Mouse (Mus musculus): ENCODE data around the gene Haus7.
"Not testable (repeated sequence)": the region's sequence is repeated elsewhere in the genome, so short reads cannot be mapped to it uniquely, and the experiment has no call there.

The Haus7 gene

DNA sequence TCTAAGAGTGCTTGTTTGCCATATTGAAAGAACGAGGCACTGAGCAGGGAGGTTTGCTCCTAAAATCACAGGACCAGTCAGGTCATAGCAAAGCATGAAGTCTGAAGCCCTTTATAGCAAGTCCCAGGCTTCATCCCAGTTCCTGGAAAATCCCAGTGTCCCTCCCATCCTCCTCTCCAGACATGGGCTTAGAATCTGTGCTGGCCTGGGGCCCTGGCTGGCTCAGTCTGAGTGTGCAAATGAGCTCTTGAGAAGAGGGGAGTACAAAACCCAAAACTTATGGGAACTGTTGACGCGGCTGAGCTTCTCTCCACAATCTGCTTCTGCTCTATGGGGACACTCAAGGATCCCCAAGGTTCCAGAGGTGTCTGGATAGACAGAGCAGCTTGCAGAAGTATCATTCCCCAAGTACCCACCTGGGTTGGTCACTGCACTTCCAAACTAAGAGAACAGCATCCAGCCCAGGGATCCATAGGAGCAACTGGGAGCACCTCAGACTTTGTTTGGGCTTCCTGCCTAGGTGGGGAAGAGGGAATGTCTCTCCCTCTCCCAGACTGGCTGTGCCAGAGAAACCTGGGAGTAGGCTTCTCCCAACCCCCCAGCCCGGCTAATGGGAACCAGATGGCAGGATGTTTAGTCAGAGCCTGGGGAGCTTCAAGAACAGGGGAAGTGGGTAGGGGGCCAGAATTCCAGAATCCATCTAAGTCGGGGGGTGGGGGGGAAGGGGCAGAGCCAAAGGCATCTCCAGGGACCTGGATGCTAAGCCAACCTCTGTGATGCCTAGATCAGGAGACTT, 8.8 kb upstream of the Haus7 start:
- no peak for DNase-seq (ENCODE audit: low read depth, low spot score)

DNA sequence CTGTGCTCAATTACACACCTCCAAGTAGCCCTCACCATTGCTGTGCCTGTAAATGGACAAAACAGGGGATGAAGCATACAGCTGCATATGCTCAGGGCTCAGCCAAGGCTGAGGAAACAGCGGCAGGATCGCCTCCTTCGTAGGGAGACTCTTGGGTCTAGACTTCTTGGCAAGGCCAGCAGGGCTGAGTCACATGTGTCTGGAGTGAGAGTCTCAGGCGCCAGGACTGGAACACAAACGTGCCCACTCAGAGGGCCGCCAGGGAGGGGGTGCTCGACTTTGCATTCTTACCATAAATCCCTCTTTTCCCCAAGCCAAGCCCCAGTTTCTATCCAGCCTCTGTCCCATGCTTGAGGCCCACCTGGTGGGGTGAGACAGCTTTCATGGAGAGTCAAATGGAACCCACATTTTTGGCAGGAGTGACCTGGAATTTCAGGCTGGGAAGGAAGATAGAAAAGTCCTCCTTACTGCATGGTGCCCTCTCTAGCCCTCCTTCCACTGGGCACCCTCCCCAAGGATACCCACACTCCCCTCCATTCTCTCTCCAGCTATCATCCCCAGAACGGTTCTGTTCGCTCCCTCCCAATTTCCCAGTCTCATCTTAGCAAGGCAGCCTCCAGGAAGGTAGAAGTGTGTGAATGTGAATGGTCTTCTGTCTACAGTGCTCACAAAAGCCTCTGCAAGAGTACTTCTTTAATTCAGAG, 6.8 kb upstream of the Haus7 start:
- no peak for DNase-seq (ENCODE audit: low read depth, low spot score)

GRCm38 (mm10) chrX:73460792-73461191, 1.9 kb upstream of the Haus7 start:
- no peak for DNase-seq (ENCODE audit: low read depth, low spot score)

- peak; percentile 55 for DNase-seq (ENCODE audit: low read depth, low spot score)
These were observed 6.9 kb downstream of the Haus7 start for GRCm38 (mm10) chrX:73451949-73452348.

GRCm38 (mm10) chrX:73441428-73441827, 17.4 kb downstream of the Haus7 start:
- no peak for DNase-seq (ENCODE audit: low read depth, low spot score)

DNA sequence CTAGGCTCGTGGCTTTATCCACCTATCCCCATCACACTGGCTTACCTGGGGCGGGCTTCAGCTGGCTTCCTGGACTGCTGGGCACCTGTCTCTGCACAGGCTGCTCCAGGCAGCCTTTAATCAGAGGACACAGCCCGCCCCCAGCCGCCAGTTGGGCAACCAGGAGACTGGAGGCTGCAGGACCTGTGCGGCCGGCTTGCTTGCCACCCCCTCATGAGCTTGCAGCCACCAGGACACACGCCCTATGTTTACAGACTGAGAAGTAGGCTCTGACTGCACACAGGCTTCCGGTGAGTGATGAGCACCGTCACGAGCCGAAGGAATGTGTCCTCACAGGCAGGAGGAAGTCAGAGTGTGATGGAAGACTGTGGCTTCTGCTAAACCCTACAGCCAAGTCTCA, 23.6 kb downstream of the Haus7 start, which contains the start of gene Trex2:
TSS of gene Trex2 (minus strand) at position 93 of the 400 bp plus-strand sequence.
- DNase-seq (ENCODE audit: low read depth, low spot score) = no peak

- DNase-seq (ENCODE audit: low read depth, low spot score) = no peak
These were observed 26.0 kb downstream of the Haus7 start for GRCm38 (mm10) chrX:73432850-73433249.

GRCm38 (mm10) chrX:73430036-73430435, 28.8 kb downstream of the Haus7 start:
- DNase-seq (ENCODE audit: low read depth, low spot score) = peak; percentile 28

DNA sequence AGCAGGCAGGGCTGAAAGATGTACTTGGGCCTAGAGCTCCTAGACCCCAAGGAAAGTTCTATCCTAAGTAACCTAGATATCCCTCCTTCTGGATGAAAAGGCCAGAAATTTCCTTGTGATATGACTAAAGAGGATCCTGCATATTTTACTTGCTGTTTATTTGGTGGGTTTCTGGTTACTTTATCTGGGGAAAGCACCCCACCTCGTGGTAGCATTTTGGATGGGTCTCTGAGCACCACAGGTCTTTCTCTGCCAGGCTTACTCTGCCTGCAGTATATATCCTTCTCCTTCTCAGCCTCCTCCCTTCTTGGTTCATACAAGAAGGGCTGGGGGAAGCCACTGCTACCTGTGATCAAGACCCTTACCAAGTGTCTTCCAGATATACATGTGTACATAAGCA, 46.1 kb downstream of the Haus7 start:
- DNase-seq (ENCODE audit: low read depth, low spot score) = no peak

GRCm38 (mm10) chrX:73410880-73411517, 47.8 kb downstream of the Haus7 start, which contains the start of gene Zfp92:
Gene Zfp92, plus strand, starts transcription at chrX:73411096.
- DNase-seq (ENCODE audit: low read depth, low spot score) = peak; percentile 8

DNA sequence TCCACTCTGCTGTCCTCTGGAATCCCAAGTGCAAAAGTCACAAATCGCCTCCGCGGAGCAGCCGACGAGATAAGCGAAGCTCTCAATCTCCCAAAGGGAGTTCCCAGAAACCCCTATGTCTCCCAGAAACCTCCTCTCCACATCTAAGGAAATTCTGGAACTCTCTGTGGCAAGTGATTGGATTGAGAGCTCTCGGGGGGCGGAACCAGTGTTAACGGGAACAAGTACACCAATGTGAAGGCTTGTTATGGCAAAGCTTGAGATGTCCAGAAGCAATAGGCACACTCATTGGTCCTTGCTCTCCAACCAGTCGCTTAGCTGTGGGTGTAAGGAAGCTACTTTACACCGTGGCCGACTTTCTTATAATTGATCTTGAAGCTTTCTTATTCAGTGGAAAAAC, 57.2 kb downstream of the Haus7 start:
- DNase-seq (ENCODE audit: low read depth, low spot score) = peak; percentile 91

GRCm38 (mm10) chrX:73400951-73401350, 57.9 kb downstream of the Haus7 start:
- peak; percentile 70 for DNase-seq (ENCODE audit: low read depth, low spot score)

GRCm38 (mm10) chrX:73398636-73399035, 60.2 kb downstream of the Haus7 start, which contains the start of gene Gm18336:
Gene Gm18336, minus strand, starts transcription at chrX:73398736.
- DNase-seq (ENCODE audit: low read depth, low spot score) = not testable (repeated sequence)

DNA sequence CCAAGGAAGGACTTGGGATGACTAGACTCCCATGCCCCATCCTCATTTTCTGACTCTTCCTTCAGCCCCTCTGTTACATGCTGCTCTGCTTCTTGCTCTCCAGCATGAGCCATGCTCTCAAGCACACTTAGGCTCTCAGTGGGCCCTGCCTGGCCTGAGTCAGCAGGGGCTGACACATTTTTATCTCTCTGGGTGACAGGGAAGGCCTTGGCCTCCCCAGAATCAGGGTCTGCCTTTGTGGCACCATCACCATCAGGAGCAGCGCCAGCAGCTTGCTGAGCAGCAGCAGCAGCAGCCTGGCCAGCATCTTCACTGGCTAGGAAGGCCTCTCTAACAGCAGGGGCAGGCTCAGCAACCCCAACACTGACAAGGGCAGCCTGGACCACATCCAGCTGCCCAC, 62.4 kb downstream of the Haus7 start:
- DNase-seq (ENCODE audit: low read depth, low spot score) = no peak

- no peak for DNase-seq (ENCODE audit: low read depth, low spot score)
These were observed 67.4 kb downstream of the Haus7 start for GRCm38 (mm10) chrX:73391481-73391880.
